Mouse (Mus musculus): Measurements from ENCODE around the gene Numb. TPM values are rescaled to one million over a fixed set of nuclear protein-coding genes. Genes with fewer than 3 reads are reported as not detected.
A peak's percentile ranks its signal among the peaks of the same experiment; 100 is the strongest.
"Not testable (repeated sequence)": the region's sequence is repeated elsewhere in the genome, so short reads cannot be mapped to it uniquely, and the experiment has no call there.

The Numb gene
- 27.5 and 29.7 TPM in 2 replicates for total RNA-seq (2017)

DNA sequence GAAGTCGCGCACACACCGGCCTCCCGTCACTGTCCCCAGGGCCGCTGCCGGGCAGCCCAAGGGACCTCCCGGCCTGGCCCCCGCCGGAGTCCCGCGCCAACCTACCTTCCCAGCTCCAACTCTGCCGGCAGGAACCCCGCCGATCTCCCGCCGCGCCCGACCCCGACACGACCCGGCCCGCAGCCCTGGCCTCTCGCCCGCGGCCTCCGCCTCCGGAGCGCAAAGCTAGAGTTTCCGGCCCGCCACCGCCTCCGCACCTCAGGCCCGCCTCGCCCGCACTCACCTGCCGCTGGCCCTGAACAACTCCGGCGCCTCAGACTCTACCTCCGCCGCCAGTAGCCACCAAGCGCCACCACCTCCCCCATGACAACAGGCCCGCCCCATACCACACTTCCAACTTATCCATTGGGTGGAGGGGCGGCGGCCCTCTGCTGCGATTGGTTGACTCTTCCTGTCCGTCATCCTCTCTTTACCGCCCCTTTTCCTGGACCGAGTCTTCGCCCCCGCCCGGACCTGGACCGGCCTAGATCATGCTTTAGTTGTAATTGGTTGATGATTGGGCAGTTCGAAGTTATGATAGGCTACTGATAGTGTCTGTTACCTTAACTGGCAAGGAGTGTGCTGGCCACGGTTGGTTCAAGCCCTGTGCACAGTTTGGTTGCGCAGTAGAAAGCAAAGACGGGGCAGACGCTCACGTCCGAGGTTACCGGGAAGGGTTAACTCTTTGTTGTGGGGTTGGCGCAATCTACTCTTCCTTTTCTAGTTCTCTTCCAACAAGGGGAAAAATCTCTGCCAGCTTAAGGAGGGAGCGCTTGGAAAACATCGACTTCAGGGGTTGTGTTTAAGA is at the start of gene Numb:
Numb (minus strand) TSS at position 400 of the 847 bp plus-strand sequence.
- peak; percentile 99 to 100 for ATAC-seq (replicated peaks in 1 of 2; ENCODE audit: insufficient read depth in 1 of 2, low FRiP score in 2 of 2, low TSS enrichment in 1 of 2, low read depth in 1 of 2, poor library complexity in 2 of 2, severe bottlenecking in 2 of 2)

DNA sequence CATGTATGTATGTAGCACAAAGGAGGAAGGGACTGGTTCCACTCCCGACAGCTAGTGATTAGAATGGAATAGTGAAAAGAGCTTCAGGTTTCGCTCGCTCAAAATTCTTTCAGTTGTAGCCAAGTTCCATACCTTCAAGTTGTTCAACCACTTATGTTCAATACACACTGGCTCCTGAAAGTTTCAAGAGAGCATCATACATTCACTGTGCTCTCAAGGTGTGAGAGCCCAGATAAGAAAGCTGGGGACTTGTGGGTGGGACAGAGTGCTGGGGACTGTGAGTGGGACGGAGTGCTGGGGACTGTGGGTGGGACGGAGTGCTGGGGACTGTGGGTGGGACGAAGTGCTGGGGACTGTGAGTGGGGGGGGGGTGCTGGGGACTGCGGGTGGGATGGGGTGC is 43.5 kb upstream of the Numb start:
- no peak for ATAC-seq (replicated peaks in 1 of 2; ENCODE audit: insufficient read depth in 1 of 2, low FRiP score in 2 of 2, low TSS enrichment in 1 of 2, low read depth in 1 of 2, poor library complexity in 2 of 2, severe bottlenecking in 2 of 2)

DNA sequence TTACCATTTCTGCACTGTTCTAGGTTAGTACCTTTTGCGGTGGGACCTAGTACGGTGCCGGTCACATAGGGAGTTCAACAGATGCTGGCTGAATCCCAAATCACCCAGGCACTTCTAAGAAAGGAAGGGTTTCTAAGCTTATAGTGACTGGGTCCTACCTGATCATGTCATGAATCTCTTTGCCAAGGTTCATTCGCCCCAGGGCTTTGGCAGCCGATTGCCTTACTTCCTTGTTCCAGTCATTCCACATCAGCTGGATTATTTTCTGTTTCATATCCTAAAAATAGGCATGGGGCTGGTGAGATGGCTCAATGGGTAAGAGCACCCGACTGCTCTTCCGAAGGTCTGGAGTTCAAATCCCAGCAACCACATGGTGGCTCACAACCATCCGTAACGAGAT is 36.5 kb upstream of the Numb start:
- no peak for ATAC-seq (replicated peaks in 1 of 2; ENCODE audit: insufficient read depth in 1 of 2, low FRiP score in 2 of 2, low TSS enrichment in 1 of 2, low read depth in 1 of 2, poor library complexity in 2 of 2, severe bottlenecking in 2 of 2)

DNA sequence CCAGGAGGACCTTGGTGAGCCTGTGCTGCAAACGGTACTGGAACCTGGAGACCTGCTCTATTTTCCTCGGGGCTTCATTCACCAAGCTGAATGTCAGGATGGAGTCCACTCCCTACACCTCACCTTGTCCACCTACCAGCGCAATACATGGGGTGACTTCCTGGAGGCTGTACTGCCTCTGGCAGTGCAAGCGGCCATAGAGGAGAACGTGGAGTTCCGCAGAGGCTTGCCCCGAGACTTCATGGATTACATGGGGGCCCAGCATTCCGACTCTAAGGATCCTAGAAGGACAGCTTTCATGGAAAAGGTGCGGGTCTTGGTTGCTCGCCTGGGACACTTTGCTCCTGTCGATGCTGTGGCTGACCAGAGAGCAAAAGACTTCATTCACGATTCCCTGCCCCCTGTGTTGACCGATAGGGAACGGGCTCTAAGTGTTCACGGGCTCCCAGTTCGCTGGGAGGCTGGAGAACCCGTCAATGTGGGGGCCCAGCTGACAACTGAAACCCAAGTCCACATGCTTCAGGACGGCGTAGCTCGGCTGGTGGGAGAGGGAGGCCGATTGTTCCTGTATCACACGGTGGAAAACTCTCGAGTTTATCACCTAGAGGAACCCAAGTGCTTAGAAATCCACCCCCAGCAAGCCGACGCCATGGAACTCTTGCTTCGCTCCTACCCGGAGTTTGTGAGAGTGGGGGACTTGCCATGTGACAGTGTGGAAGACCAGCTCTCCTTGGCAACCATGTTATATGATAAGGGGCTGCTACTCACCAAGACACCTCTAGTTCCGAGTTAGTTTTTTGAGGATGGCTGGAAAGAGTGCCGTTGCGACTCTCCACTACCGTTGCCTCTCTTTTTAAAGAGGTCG is 30.2 kb upstream of the Numb start:
- no peak for ATAC-seq (replicated peaks in 1 of 2; ENCODE audit: insufficient read depth in 1 of 2, low FRiP score in 2 of 2, low TSS enrichment in 1 of 2, low read depth in 1 of 2, poor library complexity in 2 of 2, severe bottlenecking in 2 of 2)

DNA sequence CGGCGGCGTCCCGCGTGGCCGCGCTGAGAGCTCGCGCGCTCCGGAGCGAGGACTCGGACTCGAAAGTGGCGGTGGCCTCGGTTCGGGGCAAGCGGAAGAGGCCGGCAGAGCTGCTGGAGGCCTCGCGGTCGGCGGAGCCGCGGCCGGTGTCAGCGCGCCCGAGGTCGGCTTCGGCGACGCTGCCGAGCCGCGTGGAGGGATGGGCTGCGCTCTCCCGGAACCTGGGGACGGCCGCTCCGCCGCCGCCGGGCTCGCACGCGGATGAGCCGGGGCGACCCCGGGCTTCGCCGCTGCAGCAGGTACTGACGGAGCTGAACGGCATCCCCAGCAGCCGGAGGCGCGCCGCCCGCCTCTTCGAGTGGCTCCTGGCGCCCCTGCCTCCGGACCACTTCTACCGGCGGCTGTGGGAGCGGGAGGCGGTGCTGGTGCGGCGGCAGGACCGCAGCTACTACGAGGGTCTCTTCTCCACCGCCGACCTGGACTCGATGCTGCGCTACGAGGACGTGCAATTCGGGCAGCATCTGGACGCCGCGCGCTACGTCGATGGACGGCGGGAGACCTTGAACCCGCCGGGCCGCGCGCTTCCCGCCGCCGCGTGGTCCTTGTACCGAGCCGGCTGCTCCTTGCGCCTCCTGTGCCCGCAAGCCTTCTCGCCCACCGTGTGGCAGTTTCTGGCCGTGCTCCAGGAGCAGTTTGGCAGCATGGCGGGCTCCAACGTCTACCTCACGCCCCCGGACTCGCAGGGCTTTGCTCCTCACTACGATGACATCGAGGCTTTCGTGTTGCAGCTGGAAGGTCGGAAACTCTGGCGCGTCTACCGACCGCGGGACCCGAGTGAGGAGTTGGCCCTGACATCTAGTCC is 29.3 kb upstream of the Numb start:
- ATAC-seq (replicated peaks in 1 of 2; ENCODE audit: insufficient read depth in 1 of 2, low FRiP score in 2 of 2, low TSS enrichment in 1 of 2, low read depth in 1 of 2, poor library complexity in 2 of 2, severe bottlenecking in 2 of 2) = peak in 1 of 2 experiments; percentile 16; a peak in 1 of 4 replicates

DNA sequence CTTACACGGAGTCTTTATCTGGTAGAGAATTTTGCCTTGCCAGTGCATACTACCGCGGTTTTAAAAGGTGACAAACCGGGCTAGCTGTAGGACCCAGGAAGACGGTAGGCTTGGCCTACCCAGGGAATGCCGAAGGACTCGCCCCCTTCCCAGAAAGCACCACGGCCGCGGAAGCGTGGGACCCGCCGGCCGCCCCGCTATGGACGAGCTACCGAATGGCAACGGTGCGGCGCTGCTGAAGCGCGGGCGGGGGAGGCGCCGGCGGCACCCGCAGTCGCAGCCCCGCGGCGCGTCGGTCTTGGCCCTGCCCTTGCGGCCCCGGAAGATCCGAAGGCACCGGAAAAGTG is 28.7 kb upstream of the Numb start, which contains the start of gene Riox1:
Riox1 (plus strand) TSS at position 116 of the 347 bp plus-strand sequence.
- ATAC-seq (replicated peaks in 1 of 2; ENCODE audit: insufficient read depth in 1 of 2, low FRiP score in 2 of 2, low TSS enrichment in 1 of 2, low read depth in 1 of 2, poor library complexity in 2 of 2, severe bottlenecking in 2 of 2) = peak; percentile 84 to 95

DNA sequence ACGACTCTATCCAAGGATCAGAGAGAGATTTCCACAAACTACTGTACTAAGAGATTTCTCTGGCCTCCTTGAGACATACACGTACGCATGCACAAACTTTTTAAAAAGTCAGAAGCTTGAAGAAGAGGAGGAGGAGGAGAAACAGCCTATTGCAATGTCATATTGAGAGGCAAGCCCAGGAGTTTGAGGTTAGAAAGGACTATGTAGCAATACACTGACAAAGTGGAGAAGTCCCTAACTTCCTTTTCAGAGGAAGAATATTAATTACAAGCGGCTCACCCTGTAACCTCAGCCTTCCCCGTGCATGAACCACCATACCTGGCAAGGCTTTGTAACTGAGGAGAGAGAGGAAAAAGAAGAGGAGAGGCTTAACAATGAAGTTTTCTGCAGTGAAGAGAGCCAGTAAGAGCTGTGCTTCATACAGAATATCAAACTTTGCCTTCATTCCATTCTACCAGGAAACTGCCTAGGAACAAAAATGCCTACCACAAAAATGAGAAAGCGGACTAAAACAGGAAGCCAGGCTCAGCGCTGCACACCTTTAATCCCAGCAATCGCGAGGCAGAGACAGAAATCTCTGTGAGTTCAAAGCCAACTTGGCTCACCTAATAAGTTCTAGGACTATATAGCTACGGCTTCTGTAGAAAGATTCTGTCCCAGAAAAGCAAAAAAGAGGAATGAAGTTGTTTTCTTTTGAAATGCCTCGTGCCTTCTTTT is 28.2 kb upstream of the Numb start:
- ATAC-seq (replicated peaks in 1 of 2; ENCODE audit: insufficient read depth in 1 of 2, low FRiP score in 2 of 2, low TSS enrichment in 1 of 2, low read depth in 1 of 2, poor library complexity in 2 of 2, severe bottlenecking in 2 of 2) = peak in 1 of 2 experiments; percentile 44; a peak in 2 of 4 replicates

DNA sequence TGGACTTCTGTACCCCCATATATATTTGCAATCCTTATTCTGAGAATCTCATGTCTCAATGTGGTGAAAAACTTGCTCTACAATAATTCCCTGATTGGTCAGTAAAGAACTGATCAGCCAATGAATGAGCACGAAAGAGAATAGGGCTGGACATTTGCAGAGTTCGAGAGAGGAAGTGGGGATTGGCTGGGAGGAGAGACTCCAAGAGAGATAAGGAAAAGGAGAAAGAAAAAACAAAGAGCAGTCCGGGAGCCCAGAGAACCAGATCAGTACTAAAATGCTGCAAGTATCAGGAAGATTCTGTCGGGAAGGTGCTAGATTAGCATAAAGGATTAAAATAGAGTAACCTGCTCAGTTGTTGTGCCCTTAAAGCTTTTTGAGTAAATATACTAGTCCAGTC is 27.3 kb upstream of the Numb start:
- ATAC-seq (replicated peaks in 1 of 2; ENCODE audit: insufficient read depth in 1 of 2, low FRiP score in 2 of 2, low TSS enrichment in 1 of 2, low read depth in 1 of 2, poor library complexity in 2 of 2, severe bottlenecking in 2 of 2) = no peak

DNA sequence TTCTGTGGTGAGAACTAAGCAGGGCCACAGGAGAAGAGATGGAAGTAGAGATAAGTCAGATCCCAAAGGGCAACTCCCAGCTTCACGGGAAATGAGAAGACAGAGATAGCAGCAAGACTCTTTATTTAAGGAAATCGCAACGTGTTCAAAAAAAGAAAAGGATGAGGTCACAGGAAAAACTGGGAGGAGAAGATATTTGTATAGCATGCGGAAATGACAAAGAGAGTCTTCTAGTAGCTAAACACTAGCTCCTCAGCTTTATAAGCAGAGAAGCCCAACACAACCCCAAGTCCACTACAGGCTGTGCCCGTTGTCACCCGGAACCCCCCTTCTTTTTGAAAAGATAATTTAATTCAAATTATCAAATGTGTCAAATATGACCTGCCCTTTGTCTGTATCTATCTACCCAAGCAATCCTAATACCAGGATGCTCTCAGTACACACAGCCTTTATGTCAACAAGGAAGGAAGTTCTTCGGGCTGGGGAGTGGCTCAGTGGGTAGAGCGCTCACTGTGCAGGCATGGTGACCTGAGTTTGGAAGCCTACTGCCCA is 25.6 kb upstream of the Numb start:
- no peak for ATAC-seq (replicated peaks in 1 of 2; ENCODE audit: insufficient read depth in 1 of 2, low FRiP score in 2 of 2, low TSS enrichment in 1 of 2, low read depth in 1 of 2, poor library complexity in 2 of 2, severe bottlenecking in 2 of 2)

DNA sequence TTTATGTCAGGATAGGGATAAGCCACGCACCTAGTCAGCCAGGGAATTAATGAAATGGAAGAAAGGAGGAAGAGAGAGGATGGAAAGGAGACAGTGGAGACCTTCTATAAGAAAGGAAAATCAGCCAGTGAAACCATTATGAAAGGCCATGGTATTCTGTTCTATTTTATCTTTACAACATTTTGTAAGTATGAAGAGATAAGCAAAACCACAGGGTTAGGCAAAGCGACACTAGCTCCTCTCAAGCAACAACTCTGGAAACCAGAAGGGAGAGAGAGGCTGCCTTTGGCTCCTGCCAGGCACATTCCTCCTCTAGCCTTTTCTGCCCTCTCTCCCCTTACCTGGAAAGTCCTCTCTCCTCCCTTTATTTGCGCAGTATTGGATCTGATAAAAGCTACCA is 20.2 kb upstream of the Numb start:
- no peak for ATAC-seq (replicated peaks in 1 of 2; ENCODE audit: insufficient read depth in 1 of 2, low FRiP score in 2 of 2, low TSS enrichment in 1 of 2, low read depth in 1 of 2, poor library complexity in 2 of 2, severe bottlenecking in 2 of 2)

DNA sequence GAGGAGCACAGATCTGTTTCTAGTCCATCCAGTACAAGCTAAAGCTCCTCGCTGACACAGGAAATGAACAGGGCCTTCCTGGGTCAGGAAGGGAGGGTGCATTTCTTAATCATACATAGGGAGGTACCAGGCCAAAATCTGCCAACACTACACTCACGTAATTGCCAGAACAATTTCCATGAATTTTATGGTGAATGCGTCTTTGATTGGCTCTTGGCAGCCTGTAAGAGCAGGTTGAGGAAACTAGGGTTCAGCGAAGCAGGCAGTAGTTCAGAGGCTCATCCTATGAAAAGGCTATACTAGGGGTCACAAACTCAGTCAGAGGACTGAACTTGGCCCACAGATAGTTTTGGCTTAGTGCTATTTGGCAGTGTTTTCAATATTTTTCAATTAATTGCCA is 18.3 kb upstream of the Numb start:
- no peak for ATAC-seq (replicated peaks in 1 of 2; ENCODE audit: insufficient read depth in 1 of 2, low FRiP score in 2 of 2, low TSS enrichment in 1 of 2, low read depth in 1 of 2, poor library complexity in 2 of 2, severe bottlenecking in 2 of 2)

DNA sequence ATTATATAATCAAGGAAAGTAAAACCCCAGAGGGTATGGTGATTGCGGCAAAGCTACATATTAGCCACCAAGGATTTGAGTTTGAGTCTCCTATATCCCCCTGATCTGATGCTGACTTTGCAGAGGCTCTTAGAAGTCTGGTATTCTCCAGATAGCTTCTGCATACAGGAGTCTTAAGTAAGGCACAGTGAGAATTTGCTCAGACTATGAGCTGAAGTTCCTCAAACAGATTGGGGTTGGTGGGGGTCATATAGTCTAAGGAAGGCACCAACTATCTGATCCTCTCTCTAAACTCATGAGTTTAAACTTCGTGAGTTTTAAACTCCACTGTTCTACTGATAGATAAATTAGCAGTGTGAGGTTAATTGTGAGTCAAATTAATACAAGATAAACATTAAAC is 17.6 kb upstream of the Numb start:
- ATAC-seq (replicated peaks in 1 of 2; ENCODE audit: insufficient read depth in 1 of 2, low FRiP score in 2 of 2, low TSS enrichment in 1 of 2, low read depth in 1 of 2, poor library complexity in 2 of 2, severe bottlenecking in 2 of 2) = no peak

DNA sequence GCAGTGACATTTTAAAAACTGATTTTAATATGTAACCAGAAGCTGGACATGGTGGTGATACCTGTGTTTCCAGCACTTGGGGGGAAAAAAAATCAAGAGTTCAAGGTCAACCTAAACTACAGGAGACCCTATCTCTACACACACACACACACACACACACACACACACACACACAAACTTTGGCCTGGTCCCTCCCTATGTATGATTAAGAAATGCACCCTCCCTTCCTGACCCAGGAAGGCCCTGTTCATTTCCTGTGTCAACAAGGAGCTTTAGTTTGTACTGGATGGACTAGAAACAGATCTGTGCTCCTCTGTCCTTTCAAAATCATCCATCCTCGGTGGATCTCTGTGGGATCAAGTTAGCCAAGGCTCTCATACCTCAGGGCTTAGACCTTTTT is 16.9 kb upstream of the Numb start:
- ATAC-seq (replicated peaks in 1 of 2; ENCODE audit: insufficient read depth in 1 of 2, low FRiP score in 2 of 2, low TSS enrichment in 1 of 2, low read depth in 1 of 2, poor library complexity in 2 of 2, severe bottlenecking in 2 of 2) = not testable (repeated sequence)

DNA sequence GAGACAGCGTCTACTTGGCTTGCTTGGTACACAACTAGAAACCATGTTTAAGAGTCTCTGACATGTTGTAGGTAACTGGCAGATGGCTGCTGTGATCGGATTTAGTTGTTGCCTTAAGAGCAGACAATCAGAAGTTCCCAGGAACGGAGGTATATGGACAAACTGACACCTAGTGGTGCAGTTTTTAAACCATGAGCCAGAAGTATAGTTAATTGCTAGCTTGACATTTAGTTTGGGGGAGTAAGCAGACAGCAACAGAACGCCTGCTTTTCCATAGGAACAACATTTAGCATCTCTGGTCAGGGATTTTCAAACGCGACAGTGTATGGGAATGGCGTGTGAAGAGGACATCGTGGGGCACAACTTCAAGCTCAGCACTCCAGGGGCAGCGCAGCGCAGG is 15.9 kb upstream of the Numb start:
- no peak for ATAC-seq (replicated peaks in 1 of 2; ENCODE audit: insufficient read depth in 1 of 2, low FRiP score in 2 of 2, low TSS enrichment in 1 of 2, low read depth in 1 of 2, poor library complexity in 2 of 2, severe bottlenecking in 2 of 2)

DNA sequence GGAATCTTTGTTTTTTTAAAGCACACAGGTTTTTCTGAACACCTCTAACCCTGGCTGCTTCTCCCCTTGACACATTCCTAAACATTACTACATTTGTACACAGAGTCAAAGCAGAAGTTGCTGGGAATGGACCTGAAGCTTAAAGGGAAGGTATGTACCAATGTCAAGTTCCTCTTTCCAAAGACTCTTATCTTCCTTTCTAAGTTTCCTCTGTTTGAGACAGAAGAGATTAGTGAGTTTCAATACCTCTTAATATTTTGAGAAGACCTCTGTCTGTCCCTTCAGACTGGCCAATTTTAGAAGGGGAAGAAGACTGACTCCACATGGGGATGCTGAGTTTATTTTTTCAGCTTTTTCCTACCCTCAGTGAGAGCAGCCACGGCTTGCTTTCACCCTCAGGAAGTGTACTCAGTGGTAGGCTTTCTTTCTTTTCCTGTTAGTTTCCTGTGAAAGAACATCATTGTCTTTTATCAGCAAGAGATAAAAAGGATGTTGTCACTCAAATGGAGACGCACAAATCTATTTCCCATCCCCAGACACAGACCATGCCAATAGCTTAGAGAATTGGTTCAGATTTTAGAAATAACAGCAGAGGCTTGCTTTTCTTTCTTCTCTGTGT is 7.6 kb upstream of the Numb start:
- ATAC-seq (replicated peaks in 1 of 2; ENCODE audit: insufficient read depth in 1 of 2, low FRiP score in 2 of 2, low TSS enrichment in 1 of 2, low read depth in 1 of 2, poor library complexity in 2 of 2, severe bottlenecking in 2 of 2) = peak; percentile 78 to 88; a peak in 3 of 4 replicates

DNA sequence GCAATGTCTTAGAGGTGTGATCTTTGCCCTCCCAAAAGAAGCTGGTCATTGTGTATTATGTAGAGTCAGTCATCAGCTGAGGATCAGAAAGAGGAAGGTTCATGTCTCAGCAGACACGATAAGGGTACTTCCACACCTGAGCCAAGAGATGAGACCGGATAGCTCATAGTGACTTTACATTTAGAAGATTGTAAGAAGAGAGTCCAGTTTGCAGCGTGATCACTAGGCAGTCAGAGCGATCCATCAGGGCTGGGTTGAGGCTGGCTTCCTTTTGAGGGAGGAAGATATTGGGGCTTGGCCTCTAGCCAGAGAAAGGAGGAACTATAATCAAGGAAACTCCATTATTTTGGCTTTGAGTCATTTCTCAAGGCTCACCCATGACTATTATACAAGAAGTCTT is 6.0 kb upstream of the Numb start:
- ATAC-seq (replicated peaks in 1 of 2; ENCODE audit: insufficient read depth in 1 of 2, low FRiP score in 2 of 2, low TSS enrichment in 1 of 2, low read depth in 1 of 2, poor library complexity in 2 of 2, severe bottlenecking in 2 of 2) = peak; percentile 53 to 57; a peak in 2 of 4 replicates

Data from hematopoietic stem cell, adult 5-6 weeks (primary cell).